Mouse (Mus musculus) retina, adult 2 months (tissue): ENCODE measurements around the gene Slc31a1.

ENCODE experiments used
- DNase-seq: peaks from one replicate; pipeline ENCODE4 v3.0.0-alpha.2; 2012; ENCODE audit warnings: low read depth, low spot score

Slc31a1 gene

GRCm38 (mm10) chr4:62362437-62362836 lies 1.9 kb downstream of the Slc31a1 start:
- DNase-seq: no peak

- DNase-seq: no peak
Observed at GRCm38 (mm10) chr4:62364299-62364698, 3.8 kb downstream of the Slc31a1 start.

DNA sequence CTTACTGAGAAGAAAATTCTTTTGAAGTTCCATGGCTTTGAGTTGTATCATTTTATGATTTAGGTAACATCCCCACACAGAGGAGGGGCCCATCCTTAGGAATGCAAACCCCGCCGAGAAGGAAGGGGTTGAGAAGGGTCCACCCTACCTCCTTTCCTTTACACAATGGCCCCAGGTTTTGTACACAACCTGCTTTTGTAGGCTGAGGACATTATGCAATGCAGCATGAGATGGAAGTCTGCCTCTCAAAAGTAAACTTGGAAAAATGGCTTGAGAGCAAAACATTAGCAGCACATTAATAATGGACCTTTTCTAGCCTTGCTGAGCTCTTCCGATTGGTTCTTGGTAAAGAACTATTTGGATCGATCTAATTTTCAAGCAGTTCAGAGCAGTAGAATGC lies 5.8 kb downstream of the Slc31a1 start:
- DNase-seq: no peak

DNA sequence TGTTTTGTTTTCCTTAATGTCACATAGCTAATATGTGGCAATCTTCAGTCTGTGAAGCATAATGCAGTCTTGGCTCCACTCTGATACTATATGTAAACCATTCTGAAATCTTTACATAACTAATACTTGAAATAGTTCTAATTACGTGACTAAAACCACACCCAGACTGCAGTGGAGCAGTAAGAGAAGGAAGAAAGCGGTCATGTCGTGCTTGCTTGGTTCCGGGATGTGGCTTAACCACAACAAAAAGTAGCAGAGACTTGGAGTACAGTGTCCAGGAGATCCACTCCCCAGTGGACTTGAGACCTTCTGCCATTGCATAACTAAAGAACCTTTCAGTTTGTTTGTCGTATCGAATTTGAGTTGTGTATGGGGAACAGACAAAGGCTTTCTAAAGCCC lies 7.1 kb downstream of the Slc31a1 start:
- DNase-seq: no peak

DNA sequence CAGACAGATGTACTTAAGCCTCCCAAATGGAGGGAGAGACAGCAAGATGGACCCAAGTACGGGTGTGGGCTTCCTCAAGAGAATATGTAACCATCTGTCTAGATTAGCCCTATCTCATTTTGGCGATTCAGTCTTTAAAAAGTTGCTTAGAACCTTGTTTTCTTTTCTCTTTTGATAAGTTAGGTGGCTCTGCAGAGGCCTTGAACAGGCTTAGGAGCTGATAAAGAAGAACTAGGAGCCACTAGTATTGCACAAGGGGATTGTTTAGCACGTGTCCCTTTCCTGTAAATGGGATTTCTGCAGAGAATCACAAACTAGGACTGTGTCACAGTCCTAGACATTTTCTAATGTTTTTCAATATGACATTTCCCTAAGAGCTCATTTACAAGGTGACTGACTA lies 8.6 kb downstream of the Slc31a1 start:
- no peak for DNase-seq

GRCm38 (mm10) chr4:62372410-62372809 lies 11.9 kb downstream of the Slc31a1 start:
- no peak for DNase-seq

DNA sequence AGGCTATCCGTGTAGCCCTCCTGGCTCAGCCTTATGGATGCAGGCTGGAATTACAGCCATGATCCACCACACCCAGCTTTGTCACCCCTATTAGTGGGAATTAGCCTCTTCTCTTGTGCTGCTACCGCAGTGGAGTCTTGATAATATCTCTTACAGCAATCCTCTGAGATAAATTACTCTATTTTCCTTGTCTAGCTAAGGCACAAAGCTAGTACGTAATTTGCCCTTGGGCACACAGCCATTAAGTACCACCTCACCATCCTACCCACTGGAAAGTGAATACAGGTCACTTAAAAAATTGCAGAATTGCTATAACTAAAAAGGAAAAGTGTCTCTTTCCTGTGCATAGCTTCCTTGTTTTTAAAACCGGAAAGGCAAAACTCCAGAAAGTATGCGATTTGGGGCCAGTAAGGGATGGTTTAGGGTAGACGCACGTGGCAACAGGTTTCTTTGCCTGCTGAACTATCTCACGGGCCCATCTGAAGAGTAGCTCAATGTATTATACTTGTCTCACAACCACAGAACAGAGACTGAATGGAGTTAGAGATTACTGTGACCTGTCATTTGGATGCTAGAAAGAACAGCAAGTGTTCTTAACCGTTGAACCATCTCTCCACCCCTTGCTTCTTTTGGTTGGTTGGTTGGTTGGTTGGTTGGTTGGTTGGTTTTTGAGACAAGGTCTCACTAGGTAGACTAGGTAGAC lies 12.4 kb downstream of the Slc31a1 start:
- no peak for DNase-seq

DNA sequence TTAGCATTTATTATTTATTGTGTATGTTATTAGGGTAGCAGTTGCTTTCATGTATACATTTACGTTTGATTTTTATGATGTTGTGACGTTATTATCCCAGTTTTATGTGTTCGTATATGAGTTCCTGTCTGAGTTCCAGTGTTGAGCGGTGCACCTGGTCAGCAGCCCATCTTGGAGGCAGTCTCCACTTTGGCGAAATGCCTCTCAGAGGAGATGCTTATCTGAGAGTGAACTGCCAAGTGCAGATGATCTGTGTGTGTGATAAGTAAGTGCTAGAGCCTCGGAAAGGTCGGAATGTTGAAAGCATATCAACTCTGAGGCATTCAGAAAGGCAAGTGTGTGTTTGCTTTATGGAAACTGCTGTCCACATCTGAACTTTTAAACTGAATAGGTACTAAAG lies 13.1 kb downstream of the Slc31a1 start:
- no peak for DNase-seq

DNA sequence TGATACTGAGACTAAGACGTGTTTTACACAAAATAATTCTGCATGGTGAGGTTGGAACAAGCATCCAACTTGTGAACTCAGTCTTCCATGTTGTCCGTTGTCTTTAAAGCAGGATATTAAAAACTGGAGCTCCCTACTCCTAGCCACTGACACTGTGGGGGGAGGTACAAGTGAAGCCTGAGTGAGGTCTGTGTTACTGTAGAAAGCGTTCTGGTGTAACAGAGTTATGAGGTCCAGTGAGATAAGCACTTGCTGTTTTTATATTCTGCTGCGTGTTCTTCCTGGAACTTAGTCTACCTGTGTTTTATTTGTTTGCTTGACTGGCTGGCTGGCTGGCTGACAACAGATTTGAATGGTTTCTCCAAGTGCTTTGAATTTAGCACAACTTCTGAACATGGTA lies 13.8 kb downstream of the Slc31a1 start:
- DNase-seq: no peak

DNA sequence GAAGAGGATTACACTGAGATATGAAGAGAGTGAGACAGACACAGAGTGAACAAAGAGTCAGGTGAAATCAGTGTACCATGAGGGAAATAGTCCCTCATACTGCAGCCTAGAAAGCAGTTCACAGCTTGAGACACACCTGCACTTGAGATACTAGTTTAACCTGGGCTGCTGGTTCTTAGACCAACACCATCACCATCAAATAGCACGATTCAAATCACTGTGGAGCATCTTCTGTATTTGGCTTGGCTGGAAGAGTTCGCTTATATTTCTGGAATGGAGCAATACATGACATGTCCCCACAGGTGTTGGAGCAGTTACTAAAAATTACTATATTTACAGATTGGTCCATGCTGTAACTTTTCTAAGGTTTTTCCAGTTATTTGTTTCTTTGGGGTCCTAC lies 15.6 kb downstream of the Slc31a1 start:
- DNase-seq: no peak

GRCm38 (mm10) chr4:62379724-62380381 lies 19.3 kb downstream of the Slc31a1 start:
- no peak for DNase-seq

DNA sequence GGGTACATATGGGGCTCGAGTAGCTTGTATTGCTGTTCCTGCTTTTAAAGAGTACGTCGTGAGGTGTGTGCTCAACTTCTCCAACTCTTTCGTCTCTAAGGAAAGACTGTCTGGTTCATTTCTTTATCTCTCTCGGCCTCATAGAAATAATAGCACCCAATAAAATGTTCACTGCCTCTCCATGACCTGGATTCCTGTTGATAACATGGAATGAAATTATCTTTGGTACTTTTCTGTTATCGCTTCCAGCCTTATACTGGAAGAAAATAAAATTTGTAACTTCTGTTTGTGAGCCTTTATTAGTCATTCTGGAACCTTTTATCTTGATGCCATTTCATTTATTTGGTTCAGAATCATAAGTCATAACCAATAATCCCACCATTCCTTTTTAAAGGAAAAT lies 22.7 kb downstream of the Slc31a1 start:
- no peak for DNase-seq

DNA sequence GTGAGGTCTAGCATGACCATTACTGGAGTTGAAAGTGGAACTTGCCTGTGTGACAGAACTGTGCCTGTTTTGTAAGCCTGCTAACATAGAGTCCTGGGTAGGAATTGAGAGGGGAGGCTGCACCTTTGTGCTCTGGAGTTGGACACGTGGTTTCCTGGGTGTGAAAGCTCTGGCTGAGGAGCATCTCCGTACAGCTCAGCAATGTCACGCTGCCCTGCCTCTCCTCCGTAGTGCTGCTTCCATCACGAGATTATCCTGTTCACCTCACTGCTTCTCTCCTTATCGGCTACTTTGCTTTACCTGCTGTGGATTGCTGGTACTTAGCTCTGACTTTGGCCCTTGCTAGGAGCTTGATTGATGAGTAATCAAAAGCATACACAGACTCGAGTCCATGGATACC lies 23.2 kb downstream of the Slc31a1 start:
- DNase-seq: no peak

- DNase-seq: no peak
Observed at GRCm38 (mm10) chr4:62384159-62384558, 23.6 kb downstream of the Slc31a1 start.

GRCm38 (mm10) chr4:62385439-62385838 lies 24.9 kb downstream of the Slc31a1 start:
- no peak for DNase-seq

DNA sequence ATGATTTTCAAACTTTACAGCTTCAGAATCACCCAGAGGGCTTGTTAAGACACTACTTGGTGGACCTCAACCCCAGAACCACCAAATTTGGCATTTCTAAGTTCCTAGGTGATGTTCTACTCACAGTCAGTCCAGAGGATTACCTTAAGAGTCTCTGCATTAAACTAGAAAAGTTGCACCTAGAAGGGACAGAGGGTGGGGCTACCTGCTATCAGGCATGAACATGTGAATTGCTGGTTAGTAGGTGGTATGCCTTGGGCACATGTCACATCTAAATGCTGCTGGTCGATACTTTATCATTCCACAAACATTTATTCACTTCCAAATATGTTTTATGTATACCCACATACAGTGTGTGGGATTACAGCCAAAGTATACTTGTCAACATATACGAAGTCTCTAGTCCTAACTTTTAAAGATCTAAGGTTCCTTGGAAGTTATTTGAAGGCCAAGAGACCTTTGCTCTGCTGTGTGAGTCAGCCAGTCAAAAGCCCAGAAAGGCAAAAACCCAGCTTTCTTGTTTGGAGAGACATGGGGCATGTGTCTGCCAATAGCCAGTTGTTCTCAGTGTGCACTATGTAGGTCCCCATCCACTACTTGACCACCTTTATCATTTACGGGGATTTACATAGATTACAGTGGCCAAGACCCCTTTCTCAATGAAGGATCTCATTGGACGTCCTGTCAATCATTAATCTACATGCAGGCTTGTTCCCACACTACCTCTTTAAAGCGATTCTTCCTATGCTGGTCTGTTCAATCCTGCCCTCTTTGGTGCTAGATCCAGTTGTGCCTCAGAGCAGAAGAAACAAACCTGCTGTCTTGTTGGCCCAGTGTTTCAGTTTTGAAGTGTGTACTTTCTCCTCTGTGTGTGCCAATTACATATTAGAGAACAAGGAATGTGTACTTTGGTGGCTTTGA lies 29.3 kb downstream of the Slc31a1 start:
- DNase-seq: no peak

DNA sequence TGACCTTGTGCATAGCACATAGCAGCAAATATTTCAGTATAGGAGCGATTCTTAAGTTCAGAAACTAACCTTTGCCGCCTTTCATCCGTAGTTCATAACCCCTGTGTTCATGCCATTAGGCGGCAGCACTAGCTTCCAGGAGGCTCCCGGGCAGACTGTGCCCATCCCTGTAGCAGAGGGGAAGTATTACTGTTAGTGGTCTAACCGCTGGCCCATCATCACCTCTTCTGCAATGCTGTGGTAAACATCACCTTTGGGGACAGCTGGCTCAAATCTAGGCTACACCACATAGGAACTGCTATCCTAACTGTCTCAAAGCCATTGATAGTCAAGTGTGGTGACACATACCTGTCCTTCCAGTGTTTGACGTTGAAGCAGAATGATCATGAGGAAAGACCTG lies 31.4 kb downstream of the Slc31a1 start:
- no peak for DNase-seq

DNA sequence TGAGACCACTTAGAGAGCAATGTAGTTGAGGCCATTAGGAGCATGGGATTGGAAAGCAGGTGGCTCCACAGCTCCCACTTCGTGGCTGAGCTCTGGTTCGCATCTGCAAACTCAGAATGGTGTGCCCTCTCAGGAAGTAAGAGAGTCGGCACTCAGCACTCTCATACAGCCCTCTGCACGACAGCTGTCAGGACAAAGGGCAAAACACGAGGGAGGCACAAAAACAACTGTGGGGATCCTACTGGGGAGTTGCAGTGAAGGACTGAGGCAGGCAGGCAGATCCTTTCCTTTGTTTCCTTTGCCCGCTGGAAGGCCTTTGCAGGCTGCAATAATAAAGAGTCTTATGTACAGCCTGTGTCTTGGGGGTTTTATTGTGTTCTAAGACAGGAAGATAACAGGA lies 32.9 kb downstream of the Slc31a1 start:
- no peak for DNase-seq

DNA sequence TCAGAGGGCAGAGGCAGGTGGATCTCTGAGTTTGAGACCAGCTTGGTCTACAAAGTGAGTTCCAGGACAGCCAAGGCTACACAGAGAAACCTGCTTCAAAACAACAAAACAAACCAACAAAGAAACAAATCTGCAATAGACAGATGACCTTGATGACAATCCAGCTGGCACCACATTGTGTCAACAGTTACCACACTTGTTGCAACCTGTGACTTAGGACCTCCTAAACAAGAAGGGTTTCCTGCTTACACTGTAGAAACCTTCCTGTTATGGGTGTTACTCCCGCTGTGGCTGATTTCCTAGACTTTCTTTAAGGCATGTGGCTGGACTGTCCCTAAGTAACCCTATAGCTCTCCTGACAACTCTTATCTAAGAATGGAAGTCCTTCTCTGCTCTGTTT lies 35.3 kb downstream of the Slc31a1 start:
- no peak for DNase-seq

DNA sequence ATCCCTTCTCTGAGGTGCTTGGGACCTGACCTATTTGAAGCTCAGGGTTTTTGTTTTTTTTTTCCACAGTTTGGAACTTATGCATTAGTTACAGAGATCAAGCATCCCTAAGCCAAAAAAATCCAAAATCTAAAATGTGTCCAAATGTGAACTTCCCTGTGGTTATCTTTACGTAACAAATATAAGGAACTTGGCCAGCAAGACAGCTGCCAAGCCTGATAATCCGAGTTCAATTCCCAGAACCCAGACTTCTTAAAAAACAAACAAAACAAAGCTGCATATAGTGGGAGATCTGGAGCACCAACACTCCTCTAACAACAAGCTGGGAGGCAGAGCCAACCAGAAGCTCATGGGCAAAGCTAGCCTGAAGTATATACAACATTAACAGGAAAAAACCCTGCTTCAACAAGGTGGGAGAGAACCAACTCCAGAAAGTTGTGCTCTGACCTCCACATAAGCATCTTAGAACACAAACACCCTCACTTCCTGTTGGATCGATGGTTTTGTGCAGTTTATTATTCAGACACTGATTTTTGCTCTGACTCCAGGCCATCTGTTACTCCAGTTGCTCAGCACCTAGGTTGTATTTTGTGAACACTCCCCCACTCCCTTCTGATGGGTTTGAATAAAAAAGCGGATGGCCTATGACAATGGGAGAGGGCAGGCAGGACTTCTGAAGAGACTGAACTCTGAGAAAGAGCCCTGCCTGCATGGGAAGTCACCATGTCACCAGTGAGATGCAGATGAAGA lies 37.3 kb downstream of the Slc31a1 start:
- DNase-seq: no peak

GRCm38 (mm10) chr4:62398956-62399355 lies 38.4 kb downstream of the Slc31a1 start:
- no peak for DNase-seq

DNA sequence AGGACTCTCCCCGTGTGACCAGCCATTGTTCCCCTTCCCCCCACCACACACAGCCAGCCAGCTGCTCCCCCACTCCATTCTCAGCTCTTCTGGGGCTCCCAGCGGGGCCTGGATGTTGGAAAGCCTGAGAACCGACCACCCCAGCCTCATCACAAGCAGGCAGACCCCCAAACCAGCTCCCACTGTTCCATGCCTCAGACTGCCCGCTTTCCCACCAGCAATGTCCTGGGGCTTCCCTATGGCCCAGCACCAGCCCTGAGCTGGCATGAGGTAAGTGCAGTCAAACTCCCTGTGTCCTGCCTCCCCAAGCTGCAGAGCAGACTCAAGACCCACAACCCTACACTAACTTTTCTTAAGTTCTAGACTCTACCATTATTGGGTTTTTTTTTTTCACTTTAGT lies 45.6 kb downstream of the Slc31a1 start:
- DNase-seq: no peak
